Mouse (Mus musculus): ENCODE results near the gene Rpa1.

DNA sequence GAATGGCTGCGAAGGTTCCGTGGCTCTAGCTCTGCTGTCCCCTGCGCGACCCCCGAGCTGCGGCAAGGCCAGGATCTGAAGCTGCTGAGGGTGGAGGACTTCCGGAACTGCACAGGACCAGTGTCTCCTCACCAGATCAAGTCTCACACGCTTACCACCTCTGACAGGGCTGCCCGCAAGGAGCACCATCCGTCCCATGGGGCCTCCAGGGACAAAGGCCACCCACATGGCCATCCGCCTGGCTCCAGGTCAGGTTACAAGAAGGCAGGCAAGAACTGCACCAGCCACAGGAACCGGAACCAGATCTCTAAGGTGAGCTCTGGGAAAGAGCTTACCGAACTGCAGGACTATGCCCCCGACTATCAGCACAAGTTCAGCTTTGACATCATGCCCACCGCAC is 82.6 kb downstream of the Rpa1 start:
- TF ChIP-seq CTCF (IDR thresholded peaks at IDR 0.05) (no peak), EP300 (IDR thresholded peaks at IDR 0.05) (no peak)
